Mouse (Mus musculus): ENCODE measurements around the gene Cenpk.
A peak's percentile ranks its signal among the peaks of the same experiment; 100 is the strongest.
"Not testable (repeated sequence)": the region's sequence is repeated elsewhere in the genome, so short reads cannot be mapped to it uniquely, and the experiment has no call there.

Cenpk gene

GRCm38 (mm10) chr13:104228384-104229066, at the start of gene Cenpk, which contains the start of gene Ppwd1:
Gene Cenpk (plus strand): TSS chr13:104228611.
Gene Ppwd1 (minus strand): TSS chr13:104228843.
- peak; percentile 94 for DNase-seq

- peak; percentile 98 for DNase-seq
Observed at GRCm38 (mm10) chr13:104178650-104179121, 49.7 kb upstream of the Cenpk start, which contains the start of gene Trim23. Gene Trim23 (plus strand): TSS chr13:104178797.

DNA sequence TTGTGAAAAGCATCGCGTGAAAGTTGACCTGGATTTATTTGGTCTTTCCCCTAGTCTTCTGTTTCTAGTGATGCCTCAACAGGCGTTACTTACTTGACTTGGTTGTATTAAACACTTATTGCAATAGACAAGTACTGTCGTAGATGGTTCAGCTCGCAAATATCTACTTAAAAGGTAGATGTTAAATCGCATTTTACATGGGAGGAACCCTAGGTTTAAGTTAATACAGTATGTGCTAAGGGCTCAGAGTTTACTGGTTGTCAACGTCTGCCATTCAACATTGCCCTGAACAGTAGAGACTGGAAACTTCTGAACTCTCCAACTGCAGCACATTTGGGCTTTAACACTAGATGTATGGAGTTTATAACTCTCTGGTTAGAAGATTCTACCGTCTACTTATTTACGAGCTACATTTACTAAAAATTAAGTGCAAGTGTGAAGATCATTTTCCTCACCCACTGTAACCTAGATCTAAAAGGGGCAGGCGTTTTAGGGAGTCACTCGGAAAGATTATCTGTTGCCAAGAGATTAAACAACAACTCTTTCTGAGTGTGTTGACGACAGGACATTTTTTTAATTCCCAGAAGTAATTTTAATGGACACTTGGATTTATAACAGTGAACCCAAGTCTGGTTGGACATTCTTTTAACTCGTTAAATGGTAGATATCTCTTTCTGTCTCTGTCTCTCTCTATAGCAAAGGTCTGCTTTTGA, 49.1 kb upstream of the Cenpk start:
- DNase-seq = no peak

GRCm38 (mm10) chr13:104187357-104187756, 41.1 kb upstream of the Cenpk start:
- no peak for DNase-seq

DNA sequence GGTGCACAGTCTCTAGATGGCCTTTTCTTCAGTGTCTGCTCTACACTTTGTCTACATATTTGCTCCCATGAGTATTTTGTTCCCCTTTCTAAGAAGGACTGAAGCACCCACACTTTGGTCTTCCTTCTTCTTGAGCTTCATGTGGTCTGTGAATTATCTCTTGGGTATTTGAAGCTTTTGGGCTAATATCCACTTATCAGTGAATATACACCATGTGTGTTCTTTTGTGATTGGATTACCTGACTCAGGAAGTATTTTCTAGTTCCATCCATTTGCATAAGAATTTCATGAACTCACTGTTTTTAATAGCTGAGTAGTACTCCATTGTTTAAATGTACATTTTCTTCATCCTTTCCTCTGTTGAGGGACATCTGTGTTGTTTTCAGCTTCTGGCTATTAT, 32.5 kb upstream of the Cenpk start:
- not testable (repeated sequence) for DNase-seq

- DNase-seq = no peak
Observed at GRCm38 (mm10) chr13:104204313-104204712, 24.1 kb upstream of the Cenpk start.

- no peak for DNase-seq
Observed at GRCm38 (mm10) chr13:104227478-104227877, 933 bp upstream of the Cenpk start.

- no peak for DNase-seq
Observed at GRCm38 (mm10) chr13:104229181-104229580, 770 bp downstream of the Cenpk start.

DNA sequence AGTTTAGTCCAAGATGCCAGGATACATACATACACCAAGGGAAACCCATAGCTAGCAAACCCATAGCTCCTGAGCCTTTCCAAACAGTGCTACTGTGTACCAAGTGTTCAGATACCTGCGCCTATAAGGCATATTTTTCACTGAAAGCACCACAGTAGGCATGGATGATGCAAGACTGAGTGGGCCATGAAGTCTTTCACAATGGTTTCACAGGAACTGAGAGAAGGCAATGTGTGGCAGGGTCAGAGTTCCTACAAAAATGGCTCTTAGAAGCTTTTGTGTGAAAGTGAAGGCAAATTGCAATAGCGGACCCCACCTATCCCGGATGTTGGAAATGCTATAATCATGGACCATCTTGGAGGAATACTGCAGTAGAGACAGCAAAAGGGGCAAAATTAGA, 30.6 kb downstream of the Cenpk start:
- DNase-seq = no peak

DNA sequence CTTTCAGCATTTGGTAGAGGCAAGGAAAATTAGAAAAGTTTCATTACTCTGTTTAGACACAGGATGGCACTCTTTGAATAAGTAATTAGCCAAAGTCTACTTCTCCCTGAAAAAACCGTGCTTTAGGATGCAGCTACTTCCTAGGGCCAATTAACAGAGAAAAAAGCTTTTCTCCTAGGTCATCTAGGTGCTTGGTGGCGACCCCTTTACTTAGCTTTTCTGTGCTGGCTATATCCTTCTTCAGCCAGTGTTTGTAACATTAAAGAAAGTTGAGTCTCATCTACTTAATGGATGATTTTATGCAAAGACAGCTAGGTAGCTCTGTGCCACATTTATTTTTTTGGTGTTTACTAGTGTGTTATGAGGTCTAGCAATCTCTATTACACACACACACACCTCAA, 56.6 kb downstream of the Cenpk start:
- no peak for DNase-seq

DNA sequence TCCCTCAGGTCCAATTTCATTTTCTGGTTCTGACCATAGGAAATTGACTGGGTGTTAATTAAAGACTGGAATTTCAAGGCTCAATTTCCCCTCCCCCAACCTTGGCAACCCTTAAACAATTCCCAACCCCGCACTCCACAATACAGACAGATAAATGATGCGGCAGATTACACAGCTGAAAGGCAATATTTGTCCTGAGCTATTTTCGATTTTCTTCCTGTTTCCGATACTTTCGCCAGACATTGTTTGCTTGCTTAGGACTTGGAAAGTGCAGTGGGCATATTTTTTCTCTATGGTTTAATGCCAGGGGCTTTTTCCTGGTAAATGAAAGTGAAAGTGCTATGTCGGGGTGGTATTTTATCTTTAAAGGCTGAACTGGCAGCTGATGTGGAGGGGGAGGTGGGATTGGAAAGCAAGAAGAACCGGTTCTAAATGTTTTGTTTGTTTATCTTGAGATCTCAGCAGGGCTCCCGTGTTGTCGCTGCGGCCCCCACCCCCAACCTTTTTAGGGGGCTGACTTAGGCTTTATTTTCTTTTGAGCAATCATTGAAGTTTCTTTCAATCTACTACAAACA, 57.4 kb downstream of the Cenpk start:
- DNase-seq = no peak

DNA sequence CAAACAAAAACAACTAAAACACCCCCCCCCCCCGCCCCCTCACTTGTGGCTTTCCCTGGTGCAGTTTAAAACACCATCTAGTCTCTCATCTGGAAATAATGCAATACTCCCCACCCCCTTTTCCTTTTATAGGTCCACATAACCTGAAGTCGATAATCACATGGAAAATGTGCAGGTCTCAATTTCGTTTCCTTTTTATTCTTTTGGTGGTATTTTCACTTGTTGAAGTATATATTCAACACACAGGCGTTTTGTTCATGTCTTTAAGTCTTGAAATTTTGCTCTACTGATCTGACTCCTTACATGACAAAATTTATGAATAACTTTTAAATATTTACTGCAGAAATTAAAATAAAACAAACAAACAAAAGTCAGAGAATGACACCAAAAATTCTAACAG, 57.9 kb downstream of the Cenpk start:
- DNase-seq = no peak

- DNase-seq = peak; percentile 94
Observed at GRCm38 (mm10) chr13:104286897-104287309, 58.5 kb downstream of the Cenpk start.

DNA sequence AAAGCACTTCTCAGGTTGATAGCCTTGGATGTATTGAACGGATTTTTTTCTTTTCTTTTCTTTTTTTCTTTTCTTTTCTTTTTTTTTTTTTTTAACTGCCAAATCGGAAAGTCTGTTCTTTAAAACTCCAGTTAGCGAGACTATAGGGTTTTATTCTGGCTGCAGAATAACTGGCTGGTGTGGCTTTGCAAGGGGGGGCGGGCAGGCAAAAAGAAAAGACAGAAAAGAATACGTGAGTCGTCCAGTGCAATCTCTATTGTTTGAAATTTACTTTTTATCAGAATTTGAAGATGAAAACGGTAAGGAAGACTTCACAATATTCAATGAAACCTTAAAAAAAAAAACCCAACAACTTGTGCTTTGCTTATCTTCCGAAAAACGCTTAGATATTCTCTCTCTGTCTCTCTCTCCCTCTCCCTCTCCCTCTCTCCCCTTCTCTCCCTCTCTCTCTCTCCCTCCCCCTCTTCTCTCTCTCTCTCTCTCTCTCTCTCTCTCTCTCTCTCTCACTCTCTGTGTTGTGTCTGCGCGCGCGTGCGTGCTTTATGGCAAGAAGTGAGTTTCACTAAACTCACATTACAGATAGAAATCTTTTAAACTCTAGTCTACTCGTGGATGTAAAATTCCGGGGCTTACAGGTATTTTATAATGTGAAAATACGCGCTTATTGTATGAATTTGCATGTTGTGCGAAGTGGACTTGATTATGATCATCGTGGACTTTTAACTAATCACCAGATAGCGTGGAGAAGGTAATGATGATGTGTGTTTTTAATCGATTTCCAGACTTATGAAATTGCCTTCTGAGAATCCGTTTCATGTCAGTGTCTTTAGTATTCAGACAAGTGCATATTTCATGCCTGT, 59.2 kb downstream of the Cenpk start, which contains the start of gene Adamts6:
Gene Adamts6 (plus strand): TSS at position 470 of the 860 bp plus-strand sequence.
- DNase-seq = no peak

DNA sequence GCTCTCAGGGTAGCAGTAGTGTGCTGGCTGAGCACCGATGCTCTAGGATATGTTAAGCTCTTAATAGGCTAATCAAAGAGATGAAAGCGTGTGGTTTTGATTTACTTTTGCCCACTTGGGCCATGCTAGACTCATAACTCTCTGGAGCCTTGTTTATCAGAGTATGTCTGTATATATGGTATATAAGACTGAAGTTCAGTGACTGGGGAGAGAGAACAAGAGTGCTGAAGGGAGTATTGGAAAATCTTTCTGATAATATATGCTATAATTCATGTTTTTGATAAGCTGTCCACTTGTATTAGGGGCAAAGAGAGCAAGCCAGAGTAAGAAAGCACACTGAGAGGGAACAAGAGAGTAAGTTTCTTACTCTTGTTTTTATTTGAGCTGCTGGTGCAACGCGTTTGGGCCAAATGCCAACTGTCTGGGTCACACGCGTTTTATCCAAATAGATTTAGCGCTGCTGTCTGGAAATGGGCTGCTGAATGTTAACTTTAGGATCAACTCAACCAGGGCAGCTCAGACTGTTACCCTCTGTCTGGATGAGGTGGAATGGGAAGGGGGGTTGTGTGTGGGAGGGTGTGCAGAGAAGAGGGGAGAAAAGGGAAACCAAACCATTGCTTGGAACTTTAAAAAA, 59.9 kb downstream of the Cenpk start:
- peak; percentile 14 for DNase-seq

DNA sequence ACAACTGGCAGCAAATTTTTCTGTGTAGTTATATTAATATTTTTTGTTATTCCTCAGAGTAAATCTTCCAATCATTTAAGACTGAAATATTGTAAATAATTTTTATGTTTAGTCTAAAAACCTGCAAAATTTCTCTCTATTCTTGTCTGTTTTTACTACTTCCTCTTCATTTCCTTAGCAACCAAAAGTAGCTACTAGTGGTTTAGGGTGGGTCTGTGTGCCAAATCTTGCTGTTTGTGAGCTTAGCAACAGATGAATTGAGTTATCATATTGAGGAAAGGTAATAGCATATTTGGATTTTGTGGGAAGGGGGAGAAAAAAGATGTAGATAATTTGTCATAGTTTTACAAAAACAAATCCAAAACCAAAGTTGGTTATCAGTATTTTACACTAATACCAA, 60.8 kb downstream of the Cenpk start:
- DNase-seq = no peak

GRCm38 (mm10) chr13:104295472-104295871, 67.1 kb downstream of the Cenpk start:
- no peak for DNase-seq
